Mouse (Mus musculus) splenic B cell, adult 2 months (primary cell): ENCODE results near the gene Adamts6.

ENCODE experiments used
- DNase-seq: peaks from one replicate; pipeline ENCODE4 v3.0.0-alpha.2; 2011; ENCODE audit warnings: low read depth, low spot score
- H3K27me3 ChIP-seq: 2 replicates; pipeline ENCODE4 v1.6.1; 2012; ENCODE audit warnings: mild to moderate bottlenecking, low read length, moderate library complexity, mixed read lengths; ENCODE audit not compliant: control insufficient read depth, poor library complexity, insufficient read depth, severe bottlenecking
- H3K36me3 ChIP-seq: 2 replicates; pipeline ENCODE4 v1.6.1; 2012; ENCODE audit warnings: mild to moderate bottlenecking, low read length, moderate library complexity, mixed read lengths; ENCODE audit not compliant: control insufficient read depth, poor library complexity, insufficient read depth, severe bottlenecking

The Adamts6 gene

GRCm38 (mm10) chr13:104542759-104543141, 255.1 kb downstream of the Adamts6 start:
- no peaks in the 10 kb centered on the region for H3K27me3 ChIP-seq
- DNase-seq: no peak
- no peaks in the 10 kb centered on the region for H3K36me3 ChIP-seq
